Mouse (Mus musculus): ENCODE data around the gene Slc22a30.
"Not testable (repeated sequence)": the region's sequence is repeated elsewhere in the genome, so short reads cannot be mapped to it uniquely, and the experiment has no call there.

Gene Slc22a30

DNA sequence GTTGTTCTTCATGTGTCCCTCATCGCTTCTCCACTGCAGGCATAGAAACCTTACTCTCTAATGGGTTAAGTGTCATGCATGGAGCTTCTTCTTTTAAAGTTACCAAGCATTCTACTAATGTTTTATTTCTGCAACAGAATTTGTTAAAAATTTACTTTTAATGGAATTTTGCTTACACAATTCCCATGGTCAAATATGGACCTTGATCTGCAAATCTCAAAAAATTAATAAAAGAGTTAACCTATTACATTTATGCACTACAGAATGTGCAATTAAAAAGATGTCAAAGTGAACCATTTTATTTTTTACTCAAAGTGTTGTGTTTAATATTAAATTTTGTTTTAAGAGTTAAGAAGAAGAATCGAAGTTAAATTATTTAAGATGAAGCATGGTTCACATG, at the start of gene Slc22a30:
Slc22a30 (minus strand) TSS at position 101 of the 400 bp plus-strand sequence.
- not testable (repeated sequence) for DNase-seq (ENCODE audit: low spot score in 2 of 2)

- no peak for DNase-seq (ENCODE audit: low spot score in 2 of 2)
Observed at GRCm38 (mm10) chr19:8448321-8448720, 43.4 kb upstream of the Slc22a30 start.

GRCm38 (mm10) chr19:8447516-8447915, 42.6 kb upstream of the Slc22a30 start:
- DNase-seq (ENCODE audit: low spot score in 2 of 2), result no peak

GRCm38 (mm10) chr19:8431051-8431662, 26.2 kb upstream of the Slc22a30 start:
- DNase-seq (ENCODE audit: low spot score in 2 of 2), result no peak

GRCm38 (mm10) chr19:8407290-8408021, 2.5 kb upstream of the Slc22a30 start:
- not testable (repeated sequence) for DNase-seq (ENCODE audit: low spot score in 2 of 2)
